Mouse (Mus musculus): Measurements from ENCODE around the gene Klhdc2.

- TF ChIP-seq CTCF (IDR thresholded peaks at IDR 0.05; ENCODE audit: low read depth), result no peak
- no peak for TF ChIP-seq EP300 (IDR thresholded peaks at IDR 0.05; ENCODE audit: low read depth)
Observed at GRCm38 (mm10) chr12:69287535-69287934, 8.9 kb upstream of the Klhdc2 start.
